Mouse (Mus musculus) limb, embryonic 10.5 days (tissue): ENCODE data around the gene Pspn. TPM values are rescaled to one million over a fixed set of nuclear protein-coding genes. Genes with fewer than 3 reads are reported as not detected.

Experiments used
- DNase-seq: peaks from one replicate; pipeline ENCODE4 v3.0.0-alpha.2; 2017; ENCODE audit warnings: low spot score
- H3K27ac ChIP-seq: fragments of 300-500 bp; sonication (generic); 2 replicates; pipeline ENCODE4 v1.5.1; 2016; ENCODE audit warnings: mild to moderate bottlenecking
- H3K27me3 ChIP-seq: fragments of 300-500 bp; sonication (generic); 2 replicates; pipeline ENCODE4 v1.6.1; 2016; ENCODE audit warnings: low read depth, mild to moderate bottlenecking; ENCODE audit not compliant: poor library complexity, severe bottlenecking
- H3K36me3 ChIP-seq: fragments of 300-500 bp; sonication (generic); 2 replicates; pipeline ENCODE4 v1.6.1; 2016; ENCODE audit warnings: mild to moderate bottlenecking, moderate library complexity
- H3K4me1 ChIP-seq: fragments of 300-500 bp; sonication (generic); 2 replicates; pipeline ENCODE4 v1.6.1; 2016
- H3K4me3 ChIP-seq: fragments of 300-500 bp; sonication (generic); 2 replicates; pipeline ENCODE4 v1.5.1; 2016; ENCODE audit warnings: mild to moderate bottlenecking, moderate library complexity
- H3K9me3 ChIP-seq: fragments of 300-500 bp; sonication (generic); replicated peaks from 2 replicates; pipeline ENCODE4 v1.6.1; 2016; ENCODE audit warnings: mild to moderate bottlenecking
- WGBS: fragments of 180-500 bp; shearing (Covaris S2); methylation state at CpG from one replicate; pipeline ENCODE4 v1.1.7; 2016; 5-methylcytosine and 5-hydroxymethylcytosine counted together
- polyA plus RNA-seq: library from polyadenylated mRNA; unstranded; fragments of >200 nt; fragmentation: Nextera tagmentation; extraction: Ambion mirVana; gene quantifications from 2 replicates; pipeline ENCODE4 v1.2.1, GENCODE M21; 2016

Pspn gene
- polyA plus RNA-seq, 1 experiment from 2014 or later = not detected

GRCm38 (mm10) chr17:57012245-57012795 lies 12.5 kb upstream of the Pspn start:
- no peak for DNase-seq
- peak overlapping the region; percentile 90 for H3K27ac ChIP-seq
- H3K36me3 ChIP-seq = peaks cover 23% of the 10 kb centered on the region
- H3K9me3 ChIP-seq = no peaks in the 10 kb centered on the region
- H3K27me3 ChIP-seq = no peaks in the 10 kb centered on the region
- WGBS = 78% methylated on average over 13 of the region's 13 CpGs
- peak overlapping the region; percentile 83 for H3K4me3 ChIP-seq
- peaks cover 18% of the 10 kb centered on the region for H3K4me1 ChIP-seq

- Histone ChIP-seq H3K27me3 (no peaks in the 10 kb centered on the region), H3K36me3 (peaks cover 31% of the 10 kb centered on the region), H3K9me3 (no peaks in the 10 kb centered on the region), H3K4me1 (peaks cover 18% of the 10 kb centered on the region), H3K4me3 (peak within 1 kb of the TSS; percentile 83), H3K27ac (peak within 1 kb of the TSS; percentile 90)
- 1% methylated on average over 51 of the region's 51 CpGs for WGBS
- peak; percentile 97 for DNase-seq
Measured at GRCm38 (mm10) chr17:57011236-57012141, 11.7 kb upstream of the Pspn start, which contains the start of the genes Gtf2f1 and Gm17949. Gene Gtf2f1 (minus strand): TSS chr17:57011288. Gene Gm17949 (plus strand): TSS chr17:57011469.

- peak overlapping the region; percentile 84 for H3K27ac ChIP-seq
- WGBS = 1% methylated on average over 19 of the region's 19 CpGs
- peak overlapping the region; percentile 83 for H3K4me3 ChIP-seq
- no peaks in the 10 kb centered on the region for H3K27me3 ChIP-seq
- H3K4me1 ChIP-seq = peaks cover 18% of the 10 kb centered on the region
- H3K36me3 ChIP-seq = peaks cover 37% of the 10 kb centered on the region
- no peak for DNase-seq
- H3K9me3 ChIP-seq = no peaks in the 10 kb centered on the region
Measured at GRCm38 (mm10) chr17:57010911-57011235, 11.1 kb upstream of the Pspn start.

- peaks cover 14% of the 10 kb centered on the region for H3K4me1 ChIP-seq
- WGBS = 93% methylated on average over 13 of the region's 13 CpGs
- H3K27ac ChIP-seq = no peak overlapping the region
- DNase-seq = no peak
- no peaks in the 10 kb centered on the region for H3K27me3 ChIP-seq
- H3K36me3 ChIP-seq = peaks cover 73% of the 10 kb centered on the region
- H3K9me3 ChIP-seq = no peaks in the 10 kb centered on the region
- H3K4me3 ChIP-seq = no peak overlapping the region
Measured at GRCm38 (mm10) chr17:57007137-57007905, 7.5 kb upstream of the Pspn start.

GRCm38 (mm10) chr17:57003994-57004393 lies 4.2 kb upstream of the Pspn start:
- peaks cover 97% of the 10 kb centered on the region for H3K36me3 ChIP-seq
- DNase-seq = no peak
- WGBS = 94% methylated on average over 7 of the region's 7 CpGs

GRCm38 (mm10) chr17:57001228-57001627 lies 1.4 kb upstream of the Pspn start:
- H3K4me1 ChIP-seq = peaks cover 10% of the 10 kb centered on the region
- WGBS = 67% methylated on average over 8 of the region's 8 CpGs
- H3K4me3 ChIP-seq = no peak overlapping the region
- H3K27ac ChIP-seq = no peak overlapping the region
- peaks cover 83% of the 10 kb centered on the region for H3K36me3 ChIP-seq
- no peak for DNase-seq
- no peaks in the 10 kb centered on the region for H3K27me3 ChIP-seq
- no peaks in the 10 kb centered on the region for H3K9me3 ChIP-seq

More at GRCm38 (mm10) chr17:57003994-57004393, 4.2 kb upstream of the Pspn start:
- Histone ChIP-seq H3K27ac (no peak overlapping the region), H3K27me3 (no peaks in the 10 kb centered on the region), H3K4me1 (no peaks in the 10 kb centered on the region), H3K9me3 (no peaks in the 10 kb centered on the region), H3K4me3 (no peak overlapping the region)

- Histone ChIP-seq H3K27me3 (no peaks in the 10 kb centered on the region), H3K4me3 (no peak overlapping the region), H3K4me1 (peaks cover 10% of the 10 kb centered on the region), H3K9me3 (no peaks in the 10 kb centered on the region), H3K27ac (no peak overlapping the region), H3K36me3 (peaks cover 83% of the 10 kb centered on the region)
- 92% methylated on average over 9 of the region's 9 CpGs for WGBS
- no peak for DNase-seq
Measured at GRCm38 (mm10) chr17:56999414-56999813, 404 bp downstream of the Pspn start.

GRCm38 (mm10) chr17:56997029-56997667 lies 2.7 kb downstream of the Pspn start, which contains the start of gene Alkbh7:
Gene Alkbh7 (plus strand): TSS chr17:56997339.
- Histone ChIP-seq H3K36me3 (peaks cover 84% of the 10 kb centered on the region), H3K27me3 (no peaks in the 10 kb centered on the region), H3K27ac (peak within 1 kb of the TSS; percentile 82), H3K4me3 (peak within 1 kb of the TSS; percentile 91), H3K4me1 (peaks cover 10% of the 10 kb centered on the region), H3K9me3 (no peaks in the 10 kb centered on the region)
- DNase-seq = peak; percentile 92
- WGBS = under 1% methylated on average over 38 of the region's 38 CpGs

GRCm38 (mm10) chr17:56996506-56996905 lies 3.3 kb downstream of the Pspn start:
- no peak for DNase-seq
- Histone ChIP-seq H3K27ac (no peak overlapping the region), H3K36me3 (peaks cover 85% of the 10 kb centered on the region), H3K4me1 (peaks cover 10% of the 10 kb centered on the region), H3K27me3 (no peaks in the 10 kb centered on the region), H3K9me3 (no peaks in the 10 kb centered on the region), H3K4me3 (peak overlapping the region; percentile 91)
- 78% methylated on average over 2 of the region's 2 CpGs for WGBS

- 90% methylated on average over 8 of the region's 8 CpGs for WGBS
- Histone ChIP-seq H3K27me3 (no peaks in the 10 kb centered on the region), H3K4me3 (no peak overlapping the region), H3K9me3 (no peaks in the 10 kb centered on the region), H3K4me1 (peaks cover 16% of the 10 kb centered on the region), H3K27ac (no peak overlapping the region), H3K36me3 (peaks cover 78% of the 10 kb centered on the region)
- no peak for DNase-seq
Measured at GRCm38 (mm10) chr17:56995046-56995445, 4.8 kb downstream of the Pspn start.

GRCm38 (mm10) chr17:56990966-56991365 lies 8.9 kb downstream of the Pspn start:
- H3K4me1 ChIP-seq = peaks cover 6% of the 10 kb centered on the region
- 72% methylated on average over 2 of the region's 2 CpGs for WGBS

GRCm38 (mm10) chr17:56990115-56990746 lies 9.6 kb downstream of the Pspn start, which contains the start of gene Clpp:
Gene Clpp (plus strand): TSS chr17:56990305.
- peak; percentile 92 for DNase-seq
- no peaks in the 10 kb centered on the region for H3K27me3 ChIP-seq
- peak within 1 kb of the TSS; percentile 90 for H3K27ac ChIP-seq
- peaks cover 43% of the 10 kb centered on the region for H3K36me3 ChIP-seq
- H3K4me1 ChIP-seq = peaks cover 6% of the 10 kb centered on the region
- peak within 1 kb of the TSS; percentile 85 for H3K4me3 ChIP-seq
- under 1% methylated on average over 52 of the region's 52 CpGs for WGBS
- H3K9me3 ChIP-seq = no peaks in the 10 kb centered on the region

More at GRCm38 (mm10) chr17:56990966-56991365, 8.9 kb downstream of the Pspn start:
- H3K27ac ChIP-seq = peak overlapping the region; percentile 90
- H3K4me3 ChIP-seq = peak overlapping the region; percentile 85
- DNase-seq = no peak
- H3K36me3 ChIP-seq = peaks cover 51% of the 10 kb centered on the region
- no peaks in the 10 kb centered on the region for H3K9me3 ChIP-seq
- H3K27me3 ChIP-seq = no peaks in the 10 kb centered on the region
